Mouse (Mus musculus) bone marrow, adult 2 months (tissue): Measurements from ENCODE around the gene Esrrb. TPM values are rescaled to one million over a fixed set of nuclear protein-coding genes. Genes with fewer than 3 reads are reported as not detected.

ENCODE experiments used
- H3K27ac ChIP-seq: fragments of 200-500 bp; 2 replicates; pipeline ENCODE4 v1.5.1; 2012; ENCODE audit warnings: low read depth, mild to moderate bottlenecking, control low read depth, inconsistent platforms, low read length; ENCODE audit not compliant: control insufficient read depth, poor library complexity, insufficient read depth
- H3K4me1 ChIP-seq: fragments of 200-500 bp; 2 replicates; pipeline ENCODE4 v1.6.1; 2011; ENCODE audit warnings: low read length; ENCODE audit not compliant: control insufficient read depth, insufficient read depth
- H3K4me3 ChIP-seq: fragments of 200-500 bp; replicated peaks from 2 replicates; pipeline ENCODE3; 2011; ENCODE audit warnings: mild to moderate bottlenecking, low read depth, low read length, control low read depth; ENCODE audit not compliant: control insufficient read depth
- CTCF ChIP-seq: fragments of 200-500 bp; IDR thresholded peaks from 2 replicates; pipeline ENCODE4 v1.5.1; 2011; ENCODE audit warnings: low read length, control low read depth; ENCODE audit not compliant: control insufficient read depth, insufficient read depth
- POLR2A ChIP-seq: fragments of 200-500 bp; IDR thresholded peaks from 2 replicates; pipeline ENCODE4 v1.6.1; 2011; ENCODE audit warnings: low read depth, mild to moderate bottlenecking, control low read depth, low read length, borderline replicate concordance; ENCODE audit not compliant: control insufficient read depth
- WGBS: fragments of 180-500 bp; shearing (Covaris S2); methylation state at CpG from one replicate; pipeline ENCODE4 v1.1.7; 2018; 5-methylcytosine and 5-hydroxymethylcytosine counted together
- polyA plus RNA-seq: library from polyadenylated mRNA; stranded (reverse); fragments of >200 nt; gene quantifications from 2 replicates; pipeline ENCODE4 v1.2.4, GENCODE M21; 2011; ENCODE audit warnings: low replicate concordance; ENCODE audit not compliant: missing spikeins, insufficient read depth, insufficient read length

Gene Esrrb
- polyA plus RNA-seq, 1 experiment = 12.8 TPM

- WGBS = 76% methylated on average over 8 of the region's 8 CpGs
- TF ChIP-seq POLR2A (no peak), CTCF (no peak)
- Histone ChIP-seq H3K27ac (no peak overlapping the region), H3K4me1 (no peaks in the 10 kb centered on the region), H3K4me3 (no peak overlapping the region)
Measured at GRCm38 (mm10) chr12:86349477-86349876, 11.4 kb upstream of the Esrrb start.

DNA sequence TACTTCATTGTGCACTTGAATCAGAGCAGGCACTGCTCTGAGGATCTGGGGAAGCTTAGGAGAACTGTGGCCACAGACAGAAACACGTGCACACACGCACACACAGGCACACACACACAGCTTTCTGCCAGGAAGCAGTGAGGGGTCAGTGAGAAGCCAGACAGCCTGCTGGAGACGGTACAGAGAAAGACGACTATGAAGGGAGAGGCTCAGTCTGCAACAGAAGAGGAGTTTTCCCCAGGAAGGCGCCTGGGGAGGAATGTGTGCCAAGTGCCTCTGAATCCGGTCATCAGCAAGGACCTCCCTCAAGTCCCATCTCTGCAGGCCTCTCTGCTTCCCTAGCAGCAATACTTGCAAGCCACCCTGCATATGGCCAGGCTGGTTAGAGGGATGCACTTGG is 1.5 kb upstream of the Esrrb start:
- H3K27ac ChIP-seq = no peak overlapping the region
- H3K4me3 ChIP-seq = no peak overlapping the region
- WGBS = 57% methylated on average over 6 of the region's 6 CpGs
- no peaks in the 10 kb centered on the region for H3K4me1 ChIP-seq
- TF ChIP-seq CTCF (no peak), POLR2A (no peak)

- H3K27ac ChIP-seq = no peak overlapping the region
- 73% methylated on average over 8 of the region's 8 CpGs for WGBS
- no peaks in the 10 kb centered on the region for H3K4me1 ChIP-seq
- no peak overlapping the region for H3K4me3 ChIP-seq
- no peak for TF ChIP-seq CTCF
- no peak for TF ChIP-seq POLR2A
Measured at GRCm38 (mm10) chr12:86359873-86360272, 1.0 kb upstream of the Esrrb start.

- TF ChIP-seq POLR2A (no peak), CTCF (no peak)
- no peak overlapping the region for H3K4me3 ChIP-seq
Measured at GRCm38 (mm10) chr12:86364285-86364684, 3.4 kb downstream of the Esrrb start.

GRCm38 (mm10) chr12:86364756-86365155 is 3.8 kb downstream of the Esrrb start:
- TF ChIP-seq CTCF = no peak
- TF ChIP-seq POLR2A = no peak
- Histone ChIP-seq H3K4me3 (no peak overlapping the region), H3K27ac (no peak overlapping the region), H3K4me1 (no peaks in the 10 kb centered on the region)
- 27% methylated on average over 5 of the region's 5 CpGs for WGBS

More at GRCm38 (mm10) chr12:86364285-86364684, 3.4 kb downstream of the Esrrb start:
- WGBS = 17% methylated on average over 5 of the region's 5 CpGs
- H3K27ac ChIP-seq = no peak overlapping the region
- no peaks in the 10 kb centered on the region for H3K4me1 ChIP-seq

DNA sequence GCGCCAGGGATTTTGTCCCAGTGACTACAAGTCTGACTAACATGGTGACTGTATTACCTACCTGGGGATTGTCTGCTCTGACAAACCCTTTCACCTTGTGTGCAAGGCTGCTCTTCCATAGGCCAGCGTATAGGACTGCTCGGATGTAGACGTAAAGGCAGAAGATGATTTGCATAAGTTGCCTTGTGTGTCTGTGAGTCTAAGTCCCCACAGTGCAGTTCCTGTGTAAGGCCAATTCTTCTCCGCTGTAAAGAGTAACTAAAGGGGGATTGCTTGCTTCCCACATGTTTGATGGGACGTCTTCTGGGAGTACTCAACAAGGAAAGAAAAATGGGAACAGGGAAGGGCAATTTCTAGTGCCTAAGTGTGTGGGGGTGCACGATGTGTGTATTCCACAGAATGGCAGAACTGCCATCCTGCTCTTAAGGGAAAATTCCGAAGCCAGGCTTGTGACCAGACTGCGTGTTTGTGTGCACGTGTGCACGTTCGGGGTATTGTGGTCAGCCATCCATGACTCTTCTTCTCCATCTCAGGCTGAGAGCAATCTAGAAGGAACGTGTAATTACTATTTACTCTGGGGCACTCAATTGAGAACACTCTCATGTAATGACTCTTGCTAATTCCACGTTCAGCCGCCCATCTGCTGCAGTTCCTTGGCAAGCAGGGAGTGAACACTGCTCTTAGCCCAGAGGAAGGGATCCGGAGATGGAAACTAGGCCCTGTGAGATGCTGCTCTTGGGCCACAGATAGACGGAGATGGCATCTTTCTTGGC is 9.9 kb downstream of the Esrrb start:
- TF ChIP-seq POLR2A (no peak), CTCF (no peak)
- Histone ChIP-seq H3K4me1 (no peaks in the 10 kb centered on the region), H3K27ac (no peak overlapping the region), H3K4me3 (no peak overlapping the region)
- WGBS = 82% methylated on average over 17 of the region's 17 CpGs

GRCm38 (mm10) chr12:86374286-86374685 is 13.4 kb downstream of the Esrrb start:
- Histone ChIP-seq H3K27ac (no peak overlapping the region), H3K4me3 (no peak overlapping the region), H3K4me1 (no peaks in the 10 kb centered on the region)
- WGBS = 80% methylated on average over 8 of the region's 8 CpGs
- TF ChIP-seq POLR2A (no peak), CTCF (no peak)

- 25% methylated on average over 15 of the region's 15 CpGs for WGBS
- Histone ChIP-seq H3K4me3 (no peak overlapping the region), H3K27ac (no peak overlapping the region), H3K4me1 (no peaks in the 10 kb centered on the region)
- no peak for TF ChIP-seq POLR2A
- no peak for TF ChIP-seq CTCF
Measured at GRCm38 (mm10) chr12:86379672-86380213, 18.8 kb downstream of the Esrrb start.
